Mouse (Mus musculus) left cerebral cortex, adult 11 months (tissue): ENCODE results near the gene Rasgrf1.
A peak's percentile ranks its signal among the peaks of the same experiment; 100 is the strongest.

Source experiments
- DNase-seq: peaks from one replicate; pipeline ENCODE4 v3.0.0; 2022; ENCODE audit warnings: low spot score

Rasgrf1 gene

GRCm38 (mm10) chr9:89909131-89910010 is at the start of gene Rasgrf1:
Gene Rasgrf1, plus strand, starts transcription at chr9:89909908.
- peak; percentile 55 for DNase-seq

DNA sequence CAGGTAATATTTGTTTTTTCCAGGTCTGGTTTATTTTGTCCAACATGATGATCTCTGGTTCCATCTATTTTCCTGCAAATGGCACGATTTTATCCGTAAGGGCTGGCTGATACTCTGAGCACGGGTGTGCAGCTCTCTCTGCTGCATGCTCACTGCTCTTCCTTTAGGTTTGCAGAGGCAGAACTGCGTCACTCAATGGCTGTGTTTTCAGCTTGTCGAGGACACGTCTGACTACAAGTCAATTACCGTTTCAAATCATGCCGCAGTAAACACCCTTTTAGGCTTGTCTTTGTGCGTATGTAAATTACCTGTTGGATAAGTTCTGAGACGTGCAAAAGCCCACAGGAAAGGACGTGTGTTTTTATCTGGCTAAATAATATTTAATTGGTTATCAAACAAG is 49.6 kb upstream of the Rasgrf1 start:
- DNase-seq, result no peak

DNA sequence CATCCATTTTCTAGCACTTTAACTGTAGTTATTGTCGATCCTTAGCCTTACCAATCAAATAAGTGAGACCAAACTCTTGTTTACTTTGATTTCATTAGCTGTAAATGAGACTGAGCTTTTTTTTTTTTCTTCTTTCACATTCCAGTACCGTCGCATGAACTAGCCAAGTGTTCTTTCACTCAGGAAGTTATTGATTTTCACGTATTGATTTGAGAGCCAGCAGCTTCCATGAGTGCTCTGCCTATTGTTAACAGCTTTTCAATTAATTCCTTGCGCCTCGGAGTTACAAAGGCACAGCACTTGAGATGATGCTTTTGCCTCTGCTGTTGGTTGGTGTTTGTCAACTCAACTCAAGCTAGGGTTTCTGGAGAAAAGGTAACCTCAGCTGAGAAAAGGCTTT is 49.1 kb upstream of the Rasgrf1 start:
- DNase-seq, result no peak

DNA sequence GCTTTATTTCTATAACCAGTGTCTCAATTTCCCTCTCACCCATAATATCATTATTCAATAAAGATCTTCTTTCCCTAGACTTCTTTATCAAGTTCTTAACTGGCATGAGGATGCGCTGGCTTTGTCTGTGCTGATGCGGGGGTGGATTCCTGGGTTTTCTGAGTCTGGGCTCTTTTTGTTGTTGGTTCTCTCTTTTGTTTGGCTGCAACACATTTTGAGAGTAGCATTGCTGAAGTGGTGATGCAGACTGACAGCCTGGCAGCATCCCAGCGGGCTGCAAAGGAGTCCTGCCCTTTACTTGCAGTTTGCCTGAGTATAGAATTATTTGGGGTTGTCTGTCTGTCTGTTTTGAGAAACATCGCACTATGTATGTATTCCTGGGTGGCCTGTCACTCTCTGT is 42.6 kb upstream of the Rasgrf1 start:
- DNase-seq, result no peak

DNA sequence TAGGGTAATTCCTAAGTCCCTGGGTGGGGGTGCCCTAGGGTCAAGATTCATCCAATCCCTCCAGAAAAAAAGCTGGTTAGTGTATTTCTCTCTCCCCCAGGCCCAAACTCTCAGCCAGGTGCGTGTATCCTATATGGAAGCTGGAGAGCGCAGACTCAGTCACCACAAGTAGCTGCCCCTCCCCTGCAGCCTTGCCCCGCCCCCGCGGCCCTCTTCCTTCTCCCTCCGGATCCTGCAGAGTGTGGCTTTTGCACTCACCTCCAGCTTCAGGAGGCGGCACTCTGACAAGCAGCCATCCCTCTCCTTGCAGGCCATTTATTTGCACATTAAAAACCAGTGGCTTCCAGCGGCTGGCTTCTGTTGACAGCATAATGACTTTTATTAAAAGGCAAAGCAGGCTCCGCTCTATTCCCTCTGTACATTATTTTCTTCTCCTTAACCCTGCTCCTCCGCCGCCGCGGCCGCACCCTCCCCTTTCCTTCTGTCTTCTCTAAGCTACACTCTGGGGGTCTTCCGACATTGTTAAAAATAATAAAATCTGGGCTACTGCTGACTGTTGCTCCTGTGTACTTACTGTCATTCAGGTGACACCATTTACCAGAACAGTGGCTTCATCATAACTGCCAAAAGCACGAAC is 41.5 kb upstream of the Rasgrf1 start:
- DNase-seq, result no peak

- DNase-seq, result no peak
Observed at GRCm38 (mm10) chr9:89869594-89869993, 40.1 kb upstream of the Rasgrf1 start.

GRCm38 (mm10) chr9:89870531-89871150 is 39.1 kb upstream of the Rasgrf1 start:
- DNase-seq, result no peak

DNA sequence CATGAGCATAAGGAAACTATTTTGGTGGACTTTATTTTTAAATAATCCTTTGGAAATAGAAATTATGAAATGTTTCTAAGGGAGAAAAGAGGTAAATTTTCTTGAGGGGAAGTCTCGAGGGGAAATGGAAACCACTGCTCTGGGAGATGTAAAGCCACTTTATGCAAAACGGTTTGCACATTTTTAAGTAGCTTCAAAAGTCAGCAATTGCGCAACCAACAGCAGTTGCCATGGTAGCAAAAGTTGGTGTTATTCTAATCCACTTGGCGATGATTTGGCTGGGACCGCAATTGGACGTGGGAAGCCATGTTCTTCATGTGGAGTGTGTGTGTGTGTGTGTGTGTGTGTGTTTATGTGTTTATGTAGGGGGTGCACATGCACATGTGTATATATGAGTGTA is 37.6 kb upstream of the Rasgrf1 start:
- no peak for DNase-seq

GRCm38 (mm10) chr9:89874434-89874833 is 35.3 kb upstream of the Rasgrf1 start:
- DNase-seq, result no peak

- DNase-seq, result no peak
Observed at GRCm38 (mm10) chr9:89875551-89875950, 34.2 kb upstream of the Rasgrf1 start.

DNA sequence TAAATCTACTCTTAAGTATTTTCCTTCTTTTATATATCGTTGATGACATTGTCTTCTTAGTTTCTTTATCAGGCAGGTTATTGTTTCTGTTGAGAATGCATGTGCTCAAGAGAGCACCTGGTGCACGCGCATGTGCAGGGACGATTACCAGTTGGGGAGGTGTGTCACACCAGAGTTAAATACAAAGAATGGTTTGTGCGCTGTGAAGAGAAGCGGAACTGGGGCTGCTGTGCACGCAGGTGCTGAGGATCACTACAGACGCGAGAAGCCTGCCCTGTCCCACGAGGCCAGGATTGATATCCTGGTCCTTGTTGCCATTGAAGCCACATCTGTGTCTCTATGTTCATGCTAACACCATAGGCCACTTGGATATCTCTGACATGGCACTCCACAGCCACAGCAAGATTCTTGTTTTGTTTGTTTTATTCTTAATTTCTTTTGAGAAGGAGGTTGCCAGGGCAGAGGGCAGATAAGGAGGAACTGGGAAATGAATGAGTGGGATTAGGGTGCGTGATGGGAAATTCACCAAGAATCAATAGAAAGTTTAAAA is 31.2 kb upstream of the Rasgrf1 start:
- DNase-seq, result no peak

- no peak for DNase-seq
Observed at GRCm38 (mm10) chr9:89879574-89879973, 30.1 kb upstream of the Rasgrf1 start.

DNA sequence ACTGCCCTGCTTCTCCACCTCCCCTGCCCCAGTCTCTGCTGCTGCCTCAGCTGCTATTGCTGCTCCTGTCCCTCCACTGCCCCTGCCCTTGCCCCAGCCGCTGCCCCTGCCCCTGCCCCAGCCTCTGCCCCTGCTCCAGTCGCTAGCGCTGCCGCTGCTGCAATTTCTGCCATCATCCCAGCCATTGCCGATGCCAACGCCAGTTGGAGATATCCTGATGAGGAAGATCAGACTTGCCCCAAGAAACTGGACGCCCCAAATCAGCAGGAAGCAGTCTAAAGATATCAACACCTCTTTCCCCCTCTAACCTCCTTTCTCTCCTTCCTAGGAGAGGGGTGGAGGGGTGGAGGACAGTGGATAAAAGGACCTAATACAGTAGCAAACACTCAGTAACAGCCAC is 28.2 kb upstream of the Rasgrf1 start:
- no peak for DNase-seq

- DNase-seq, result no peak
Observed at GRCm38 (mm10) chr9:89882583-89882982, 27.1 kb upstream of the Rasgrf1 start.

DNA sequence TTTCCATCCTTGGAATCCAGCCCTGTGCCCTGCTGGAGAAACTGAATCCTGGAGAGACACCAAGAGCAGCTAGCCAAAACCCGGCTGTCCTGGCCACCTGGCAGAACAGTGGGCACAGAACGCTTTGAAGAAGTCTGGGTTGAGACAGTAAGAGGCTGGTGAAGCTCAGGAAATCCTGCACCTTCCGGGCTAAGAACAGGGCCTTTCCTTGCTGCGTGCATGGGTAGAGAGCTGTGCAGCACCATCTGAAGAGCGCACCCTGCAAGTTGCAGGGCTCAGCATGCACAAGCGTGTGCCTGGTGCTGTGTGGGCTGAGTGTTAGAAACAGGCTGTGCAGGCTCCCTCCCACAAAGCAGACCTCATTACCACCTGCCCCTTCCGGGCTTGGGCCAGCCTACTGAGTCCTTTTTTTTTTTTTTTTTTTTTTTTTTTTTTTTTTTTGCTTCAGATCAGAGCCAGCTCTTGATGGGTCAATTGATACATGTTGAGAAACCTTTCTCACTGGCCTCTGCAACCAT is 23.9 kb upstream of the Rasgrf1 start:
- DNase-seq, result no peak

GRCm38 (mm10) chr9:89891534-89892293 is 18.0 kb upstream of the Rasgrf1 start:
- no peak for DNase-seq

GRCm38 (mm10) chr9:89892540-89893188 is 17.0 kb upstream of the Rasgrf1 start:
- no peak for DNase-seq

DNA sequence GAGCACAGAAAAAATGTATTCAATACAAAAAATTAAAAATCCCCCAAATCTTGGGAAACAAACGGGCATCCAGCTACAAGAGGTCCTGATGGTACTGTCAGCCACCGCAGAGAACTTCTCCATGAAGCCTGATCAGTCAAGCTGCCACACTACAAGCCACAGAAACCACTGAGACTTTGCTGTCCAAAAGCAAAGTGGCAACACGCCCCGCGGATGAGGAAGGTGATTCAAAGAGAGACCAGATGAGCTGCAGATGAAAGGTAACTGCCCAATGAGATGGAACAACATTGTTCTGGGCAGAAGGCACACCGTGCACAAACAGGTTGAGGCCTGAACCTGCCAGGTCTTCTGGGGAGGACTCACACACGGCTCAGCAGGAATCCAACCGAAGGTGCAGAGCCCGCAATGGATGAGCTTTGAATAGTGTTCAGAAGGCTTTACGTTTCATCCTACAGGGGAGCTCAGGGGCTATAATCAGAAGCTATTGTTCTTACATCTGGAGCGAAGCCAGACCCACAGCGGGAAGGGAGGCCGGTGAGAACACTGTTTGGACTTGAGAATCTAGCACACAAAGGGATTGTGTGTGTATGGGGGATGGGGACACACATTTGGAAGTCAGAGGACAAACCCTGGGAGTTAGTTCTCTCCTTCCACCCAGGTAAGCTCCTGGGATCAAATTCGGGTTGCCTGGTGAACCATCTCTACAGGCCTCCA is 9.4 kb upstream of the Rasgrf1 start:
- no peak for DNase-seq

DNA sequence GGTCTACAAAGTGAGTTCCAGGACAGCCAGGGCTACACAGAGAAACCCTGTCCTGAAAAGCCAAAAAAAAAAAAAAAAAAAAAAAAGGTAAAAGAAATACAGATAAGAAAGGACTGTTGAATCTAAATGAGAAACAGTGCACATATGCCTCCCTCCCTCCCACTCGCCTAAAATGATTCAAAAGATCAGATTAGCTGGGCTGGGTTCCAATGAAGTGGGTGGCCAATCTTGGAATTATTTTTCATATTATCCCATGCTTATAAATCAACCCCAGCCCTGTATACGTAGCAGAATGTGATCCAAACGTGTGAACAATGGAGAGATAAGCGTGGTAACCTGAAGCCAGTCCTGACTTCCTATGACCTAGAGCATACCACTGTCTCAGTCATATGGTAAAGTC is 8.5 kb upstream of the Rasgrf1 start:
- DNase-seq, result no peak

GRCm38 (mm10) chr9:89902813-89903212 is 6.9 kb upstream of the Rasgrf1 start:
- no peak for DNase-seq

GRCm38 (mm10) chr9:89906645-89907044 is 3.1 kb upstream of the Rasgrf1 start:
- DNase-seq, result no peak
